Mouse (Mus musculus) olfactory bulb, adult 2 months (tissue): ENCODE measurements around the gene Krt222.

ENCODE experiments used
- CTCF ChIP-seq: fragments of 200-500 bp; IDR thresholded peaks from 2 replicates; pipeline ENCODE4 v1.5.1; 2012; ENCODE audit warnings: low read depth, mild to moderate bottlenecking, low read length, moderate library complexity; ENCODE audit not compliant: insufficient read depth
- POLR2A ChIP-seq: fragments of 200-500 bp; IDR thresholded peaks from 2 replicates; pipeline ENCODE4 v1.6.1; 2012; ENCODE audit warnings: mild to moderate bottlenecking, low read depth, low read length, moderate library complexity; ENCODE audit not compliant: insufficient read depth

- TF ChIP-seq CTCF (no peak), POLR2A (no peak)
These were observed 1.8 kb downstream of the Krt222 start for GRCm38 (mm10) chr11:99242056-99242455.
